Mouse (Mus musculus) neural tube, embryonic 12.5 days (tissue): ENCODE results near the gene Fcrl1. TPM values are rescaled to one million over a fixed set of nuclear protein-coding genes. Genes with fewer than 3 reads are reported as not detected.

Source experiments
- ATAC-seq: fragments of 200-750 bp; cut with Nextera tagmentation; 2 replicates; pipeline ENCODE4 v1.8.0; 2017; ENCODE audit warnings: low read depth, mild to moderate bottlenecking, moderate TSS enrichment, moderate library complexity; ENCODE audit not compliant: low FRiP score
- H3K27ac ChIP-seq: fragments of 300-500 bp; sonication (generic); 2 replicates; pipeline ENCODE4 v1.5.1; 2016
- H3K27me3 ChIP-seq: fragments of 300-500 bp; sonication (generic); replicated peaks from 2 replicates; pipeline ENCODE4 v1.6.1; 2016; ENCODE audit warnings: mild to moderate bottlenecking
- H3K36me3 ChIP-seq: fragments of 300-500 bp; sonication (generic); 2 replicates; pipeline ENCODE4 v1.6.1; 2016; ENCODE audit warnings: mild to moderate bottlenecking
- H3K4me1 ChIP-seq: fragments of 300-500 bp; sonication (generic); 2 replicates; pipeline ENCODE4 v1.6.1; 2016
- H3K4me2 ChIP-seq: fragments of 300-500 bp; sonication (generic); replicated peaks from 2 replicates; pipeline ENCODE4 v1.6.1; 2016; ENCODE audit warnings: mild to moderate bottlenecking
- H3K4me3 ChIP-seq: fragments of 300-500 bp; sonication (generic); 2 replicates; pipeline ENCODE4 v1.5.1; 2016
- H3K9ac ChIP-seq: fragments of 300-500 bp; sonication (generic); 2 replicates; pipeline ENCODE4 v1.6.1; 2016; ENCODE audit warnings: mild to moderate bottlenecking
- H3K9me3 ChIP-seq: fragments of 300-500 bp; sonication (generic); 2 replicates; pipeline ENCODE4 v1.6.1; 2016; ENCODE audit warnings: mild to moderate bottlenecking
- WGBS: fragments of 180-500 bp; shearing (Covaris S2); methylation state at CpG from one replicate; pipeline ENCODE4 v1.1.7; 2016; 5-methylcytosine and 5-hydroxymethylcytosine counted together
- polyA plus RNA-seq: library from polyadenylated mRNA; unstranded; fragments of >200 nt; fragmentation: Nextera tagmentation; extraction: Ambion mirVana; gene quantifications from 2 replicates; pipeline ENCODE4 v1.2.1, GENCODE M21; 2016

Gene Fcrl1
- polyA plus RNA-seq, 1 experiment from 2014 or later = 0.29 TPM

DNA sequence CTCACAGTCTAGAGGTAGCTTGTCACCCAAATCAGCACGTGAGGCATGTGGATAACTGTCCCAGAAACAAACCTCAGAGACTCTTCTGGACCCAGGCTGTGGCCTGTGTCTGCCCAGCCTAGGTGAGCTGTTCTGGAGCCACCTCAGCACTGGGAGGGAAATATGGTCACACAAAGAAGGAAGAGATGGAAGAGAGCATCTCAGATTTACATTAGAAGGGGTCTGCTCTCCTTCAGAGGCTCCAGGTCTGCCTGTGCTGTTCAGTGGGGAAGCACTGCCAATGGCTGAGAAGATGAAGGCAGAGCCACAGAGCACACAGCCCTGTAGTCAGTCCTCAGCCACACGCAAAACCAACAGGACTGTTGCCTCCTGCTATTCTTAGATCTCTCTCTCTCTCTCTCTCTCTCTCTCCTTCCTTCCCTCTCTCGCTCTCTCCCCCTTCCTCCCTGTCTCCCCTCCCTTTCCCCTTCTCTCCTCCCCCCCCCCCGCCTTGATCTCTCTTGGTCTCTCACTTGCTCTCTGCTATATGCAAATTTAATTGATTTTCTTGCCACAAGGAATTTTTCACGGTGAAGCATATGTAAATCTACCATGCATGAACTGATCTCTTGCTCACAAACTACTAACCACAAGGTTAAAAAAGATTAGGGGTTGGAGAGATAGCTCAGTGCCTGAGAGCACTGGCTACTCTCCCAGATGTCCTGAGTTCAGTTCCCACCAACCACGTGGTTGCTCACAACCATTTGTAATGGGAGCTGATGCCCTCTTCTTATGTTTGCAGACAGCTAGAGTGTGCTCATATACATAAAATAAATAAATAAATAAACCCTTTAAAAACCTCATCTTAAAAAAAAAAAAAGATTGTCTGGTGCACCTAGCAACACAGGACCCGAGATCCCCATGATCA lies 5.9 kb downstream of the Fcrl1 start:
- no peaks in the 10 kb centered on the region for H3K36me3 ChIP-seq
- H3K9ac ChIP-seq = no peak overlapping the region
- H3K9me3 ChIP-seq = no peaks in the 10 kb centered on the region
- no peak overlapping the region for H3K27ac ChIP-seq
- 68% methylated on average over 7 of the region's 7 CpGs for WGBS
- ATAC-seq = no peak
- no peaks in the 10 kb centered on the region for H3K4me1 ChIP-seq
- no peak overlapping the region for H3K4me3 ChIP-seq
- H3K27me3 ChIP-seq = no peaks in the 10 kb centered on the region
- no peak overlapping the region for H3K4me2 ChIP-seq

DNA sequence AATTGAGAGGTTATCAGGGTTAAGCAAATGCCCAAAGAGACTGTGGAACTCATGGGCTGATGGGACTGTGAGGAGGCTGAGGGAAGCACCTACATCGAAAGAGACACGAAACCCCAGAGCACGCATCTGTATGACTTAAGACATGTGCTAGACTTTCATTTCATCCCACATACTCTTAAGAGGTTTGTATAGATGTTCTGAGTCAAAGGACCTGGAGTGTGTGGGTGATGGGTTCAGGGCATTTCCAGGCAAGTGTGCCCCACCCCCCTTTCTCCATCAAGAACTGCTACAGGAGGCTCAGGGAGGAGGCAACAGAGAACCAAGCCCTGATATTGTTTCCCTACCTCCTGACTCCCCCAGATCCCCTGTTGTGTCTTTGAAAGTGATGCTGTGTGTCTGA lies 7.1 kb downstream of the Fcrl1 start:
- ATAC-seq = no peak
- Histone ChIP-seq H3K27me3 (no peaks in the 10 kb centered on the region), H3K27ac (no peak overlapping the region), H3K9ac (no peak overlapping the region), H3K4me2 (no peak overlapping the region), H3K4me1 (no peaks in the 10 kb centered on the region), H3K9me3 (no peaks in the 10 kb centered on the region), H3K36me3 (no peaks in the 10 kb centered on the region), H3K4me3 (no peak overlapping the region)
- WGBS = 92% methylated on average over 3 of the region's 3 CpGs

DNA sequence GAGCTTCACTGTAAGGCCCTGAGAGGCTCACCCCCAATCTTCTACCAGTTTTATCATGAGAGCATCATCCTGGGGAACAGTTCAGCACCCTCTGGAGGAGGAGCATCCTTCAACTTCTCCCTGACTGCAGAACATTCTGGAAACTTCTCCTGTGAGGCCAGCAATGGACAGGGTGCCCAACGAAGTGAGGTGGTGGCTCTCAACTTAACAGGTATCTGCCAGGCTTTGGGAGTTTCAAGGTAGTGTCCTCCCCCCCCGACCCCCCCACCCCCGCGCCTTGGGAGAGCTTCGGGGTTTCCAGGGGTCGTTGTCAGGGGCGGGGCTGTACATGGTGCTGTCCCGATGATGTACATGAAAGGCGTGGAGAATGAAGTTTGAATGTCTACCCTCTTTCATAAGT lies 8.9 kb downstream of the Fcrl1 start:
- H3K27ac ChIP-seq = no peak overlapping the region
- H3K9ac ChIP-seq = no peak overlapping the region
- no peaks in the 10 kb centered on the region for H3K36me3 ChIP-seq
- no peaks in the 10 kb centered on the region for H3K27me3 ChIP-seq
- 86% methylated on average over 9 of the region's 9 CpGs for WGBS
- no peak for ATAC-seq
- H3K4me2 ChIP-seq = no peak overlapping the region
- no peak overlapping the region for H3K4me3 ChIP-seq
- no peaks in the 10 kb centered on the region for H3K9me3 ChIP-seq
- H3K4me1 ChIP-seq = no peaks in the 10 kb centered on the region

DNA sequence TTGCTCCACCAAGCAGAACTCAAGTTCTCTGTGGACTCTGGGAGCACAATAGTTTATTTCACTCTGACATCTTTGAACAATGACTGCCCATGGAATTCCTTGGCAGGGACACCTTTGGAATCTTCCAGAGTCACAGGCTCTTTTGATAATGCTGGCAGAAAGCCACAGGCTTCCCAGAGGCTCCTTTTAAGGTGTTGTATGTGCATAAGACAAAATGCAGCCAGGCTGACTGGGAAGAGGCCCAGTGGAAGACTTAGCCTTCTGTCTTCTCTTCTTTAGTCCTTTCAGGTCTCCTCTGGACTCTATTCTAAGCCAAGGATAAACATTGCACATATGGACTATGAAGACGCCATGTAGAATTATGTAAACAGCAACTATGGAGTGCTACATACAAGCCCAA lies 14.7 kb downstream of the Fcrl1 start:
- no peaks in the 10 kb centered on the region for H3K4me1 ChIP-seq
- 93% methylated on average over 1 of the region's 1 CpGs for WGBS
- H3K9ac ChIP-seq = no peak overlapping the region
- no peaks in the 10 kb centered on the region for H3K27me3 ChIP-seq
- no peak overlapping the region for H3K4me2 ChIP-seq
- H3K27ac ChIP-seq = no peak overlapping the region
- H3K36me3 ChIP-seq = no peaks in the 10 kb centered on the region
- no peaks in the 10 kb centered on the region for H3K9me3 ChIP-seq
- ATAC-seq = no peak
- no peak overlapping the region for H3K4me3 ChIP-seq

DNA sequence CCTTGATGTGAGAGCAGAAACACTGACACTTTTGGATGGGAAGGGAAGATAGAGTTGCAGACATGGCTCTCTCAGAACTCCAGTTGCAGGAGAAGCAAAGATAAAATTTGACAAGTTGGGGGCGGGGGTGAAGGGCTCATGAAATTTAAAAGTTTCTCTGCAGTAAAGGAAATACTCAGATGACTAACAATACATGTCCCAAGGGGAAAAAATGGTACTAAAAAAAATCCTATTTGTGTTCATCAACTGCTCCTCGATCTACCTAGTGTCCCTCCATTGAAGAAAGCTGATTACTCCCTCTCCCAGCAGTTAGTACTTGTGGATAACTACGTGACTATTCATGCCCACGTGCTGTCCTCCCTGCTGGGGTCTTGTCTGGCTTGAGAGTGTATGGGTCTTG lies 22.6 kb downstream of the Fcrl1 start:
- Histone ChIP-seq H3K9me3 (no peaks in the 10 kb centered on the region), H3K4me2 (no peak overlapping the region), H3K4me3 (no peak overlapping the region), H3K4me1 (no peaks in the 10 kb centered on the region), H3K27me3 (no peaks in the 10 kb centered on the region), H3K9ac (no peak overlapping the region), H3K36me3 (no peaks in the 10 kb centered on the region), H3K27ac (no peak overlapping the region)
- no peak for ATAC-seq
- WGBS = 66% methylated on average over 4 of the region's 4 CpGs

DNA sequence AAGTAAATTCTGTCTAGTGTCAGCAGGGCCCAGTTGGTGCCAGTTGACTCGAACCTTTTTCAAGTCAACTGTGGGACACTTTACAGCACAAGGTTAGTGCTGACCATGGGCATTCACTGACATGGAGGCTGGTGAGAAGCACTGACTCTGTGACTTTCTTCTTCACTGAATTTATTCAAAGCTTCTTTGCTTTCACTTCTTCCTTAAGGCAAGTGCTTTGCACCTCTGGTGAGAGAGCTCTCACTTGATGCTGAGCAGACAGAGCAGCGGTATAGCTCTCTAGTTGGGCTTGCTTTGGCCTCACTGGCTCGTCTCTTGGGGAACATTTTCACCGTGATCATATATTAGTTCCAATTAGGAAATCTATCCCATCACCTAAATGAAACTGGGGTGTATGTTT lies 23.7 kb downstream of the Fcrl1 start:
- Histone ChIP-seq H3K4me3 (no peak overlapping the region), H3K4me1 (no peaks in the 10 kb centered on the region), H3K27ac (no peak overlapping the region), H3K9me3 (no peaks in the 10 kb centered on the region), H3K4me2 (no peak overlapping the region), H3K36me3 (no peaks in the 10 kb centered on the region), H3K27me3 (no peaks in the 10 kb centered on the region), H3K9ac (no peak overlapping the region)
- no peak for ATAC-seq
- 88% methylated on average over 4 of the region's 4 CpGs for WGBS

DNA sequence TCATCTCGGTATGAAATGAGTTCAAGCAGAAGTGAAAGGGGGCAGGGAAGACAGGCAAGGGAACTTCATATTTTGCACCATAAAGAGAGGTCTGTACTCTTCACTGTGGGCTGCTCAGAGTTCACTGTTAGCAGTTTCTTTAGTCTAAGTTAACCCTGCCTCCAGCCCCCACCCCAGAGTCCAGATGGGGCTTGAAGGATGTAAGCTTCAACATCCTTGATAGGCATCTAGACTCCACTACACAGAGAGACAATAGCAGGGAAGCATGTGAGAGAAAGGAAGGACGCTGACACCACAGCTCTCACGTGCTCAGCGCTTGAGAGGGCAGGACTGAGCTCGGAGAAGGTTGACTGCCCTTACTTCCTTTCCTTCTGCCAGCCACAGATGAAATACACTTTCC lies 25.1 kb downstream of the Fcrl1 start:
- Histone ChIP-seq H3K9me3 (no peaks in the 10 kb centered on the region), H3K9ac (no peak overlapping the region), H3K4me1 (no peaks in the 10 kb centered on the region), H3K36me3 (no peaks in the 10 kb centered on the region), H3K27ac (no peak overlapping the region), H3K27me3 (no peaks in the 10 kb centered on the region), H3K4me2 (no peak overlapping the region), H3K4me3 (no peak overlapping the region)
- 79% methylated on average over 5 of the region's 5 CpGs for WGBS
- no peak for ATAC-seq

DNA sequence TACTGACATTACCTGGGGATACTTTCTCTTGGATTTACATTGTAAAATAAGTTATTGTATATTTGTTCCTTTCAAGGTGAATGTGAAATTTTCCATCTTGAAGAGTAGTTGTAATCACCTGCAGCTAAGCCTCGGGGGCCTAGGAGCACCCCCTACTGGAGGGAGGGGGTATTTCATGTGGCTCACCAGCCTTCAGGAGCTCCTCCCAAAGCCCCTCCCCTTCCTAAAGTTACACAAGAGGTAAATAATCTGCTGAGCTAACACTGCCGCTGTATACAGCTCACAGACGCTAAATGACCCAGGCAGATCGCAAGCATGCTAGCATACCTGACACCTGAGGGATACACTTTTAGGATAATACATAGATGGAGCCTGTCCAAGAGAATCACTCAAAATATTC lies 32.0 kb downstream of the Fcrl1 start:
- H3K4me2 ChIP-seq = no peak overlapping the region
- no peaks in the 10 kb centered on the region for H3K4me1 ChIP-seq
- no peak for ATAC-seq
- H3K9ac ChIP-seq = no peak overlapping the region
- H3K36me3 ChIP-seq = no peaks in the 10 kb centered on the region
- WGBS = 28% methylated on average over 4 of the region's 4 CpGs
- H3K27ac ChIP-seq = no peak overlapping the region
- H3K9me3 ChIP-seq = no peaks in the 10 kb centered on the region
- H3K27me3 ChIP-seq = no peaks in the 10 kb centered on the region
- H3K4me3 ChIP-seq = no peak overlapping the region

DNA sequence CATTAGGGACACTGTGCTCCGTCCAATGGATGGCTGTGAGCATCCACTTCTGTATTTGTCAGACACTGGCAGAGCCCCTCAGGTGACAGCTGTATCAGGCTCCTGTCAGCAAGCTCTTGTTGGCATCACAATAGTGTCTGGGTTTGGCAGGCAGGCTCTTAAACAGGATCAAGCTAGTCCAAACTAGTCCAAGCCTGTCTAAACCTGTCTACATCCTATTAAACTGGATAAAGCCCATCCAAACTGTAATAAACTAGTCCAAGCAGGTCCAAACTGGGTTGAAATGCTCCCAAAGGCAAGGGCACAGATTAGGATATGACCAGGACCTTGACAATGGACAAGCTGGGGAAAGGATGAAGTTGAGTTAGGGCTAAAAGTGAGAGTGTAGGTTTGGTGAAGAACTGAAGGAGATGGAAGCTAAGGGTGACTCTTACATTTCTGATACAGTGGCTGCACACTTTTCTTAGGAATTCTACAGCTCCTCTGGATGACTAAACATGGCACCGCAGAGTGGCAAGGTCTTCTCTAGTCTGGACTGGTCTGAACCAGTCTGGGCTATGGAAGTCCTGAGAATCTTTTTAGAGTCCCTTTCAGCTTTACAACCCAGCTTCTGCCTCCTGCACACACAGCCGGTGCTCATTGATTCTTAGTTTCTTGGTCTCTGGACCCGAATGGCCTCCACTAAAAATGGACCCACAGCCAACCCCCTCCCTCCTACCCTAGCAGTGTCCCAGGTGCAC lies 33.2 kb downstream of the Fcrl1 start:
- Histone ChIP-seq H3K4me2 (no peak overlapping the region), H3K27ac (no peak overlapping the region), H3K9ac (no peak overlapping the region), H3K4me1 (no peaks in the 10 kb centered on the region), H3K27me3 (no peaks in the 10 kb centered on the region), H3K4me3 (no peak overlapping the region), H3K36me3 (no peaks in the 10 kb centered on the region), H3K9me3 (no peaks in the 10 kb centered on the region)
- WGBS = 85% methylated on average over 4 of the region's 4 CpGs
- ATAC-seq = no peak

DNA sequence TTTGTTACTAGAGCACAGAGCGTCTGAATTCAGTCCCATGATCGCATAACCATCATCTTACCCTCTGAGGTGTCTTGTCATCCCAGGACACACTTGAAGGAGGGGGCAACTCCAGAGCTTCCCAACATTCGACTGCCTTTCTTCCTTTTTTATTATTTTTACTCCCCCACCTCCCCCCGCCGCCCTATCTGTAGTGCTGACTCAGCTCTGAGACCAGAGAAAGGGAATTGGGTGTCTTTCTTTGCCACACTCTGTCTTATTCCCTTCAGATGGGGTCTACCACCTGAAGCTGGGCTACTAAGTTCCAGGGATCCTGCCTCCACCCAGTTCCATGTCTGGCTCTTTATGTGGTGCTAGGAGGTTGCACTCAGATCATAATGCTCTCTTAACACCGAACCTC lies 34.4 kb downstream of the Fcrl1 start:
- Histone ChIP-seq H3K4me3 (no peak overlapping the region), H3K36me3 (no peaks in the 10 kb centered on the region), H3K27me3 (no peaks in the 10 kb centered on the region), H3K27ac (no peak overlapping the region), H3K4me1 (no peaks in the 10 kb centered on the region), H3K4me2 (no peak overlapping the region; the same call in 1 of the 2 replicates), H3K9me3 (no peaks in the 10 kb centered on the region), H3K9ac (no peak overlapping the region)
- ATAC-seq = no peak
- 87% methylated on average over 6 of the region's 6 CpGs for WGBS

DNA sequence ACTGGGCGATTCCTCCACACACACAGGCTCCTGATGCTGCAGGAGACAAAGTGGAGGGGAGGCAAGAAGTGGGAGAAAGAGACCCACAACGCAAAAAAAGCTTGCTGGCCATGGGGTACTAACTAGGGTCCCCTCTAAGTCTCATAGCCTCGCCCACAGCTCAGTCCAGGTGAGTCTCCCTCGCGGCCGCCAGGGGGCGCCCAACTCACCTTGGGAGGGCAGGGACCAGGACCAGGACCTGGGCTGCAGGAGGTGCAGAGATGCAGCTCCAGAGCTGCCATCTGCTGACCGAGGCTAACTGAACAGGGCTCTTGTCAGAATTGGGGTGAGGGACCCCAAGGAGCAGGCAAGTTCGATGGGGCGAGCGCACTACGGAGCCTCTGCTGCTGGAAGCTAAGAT lies 35.0 kb downstream of the Fcrl1 start:
- H3K9me3 ChIP-seq = no peaks in the 10 kb centered on the region
- H3K4me2 ChIP-seq = peak overlapping the region; percentile 22
- no peak overlapping the region for H3K9ac ChIP-seq
- H3K27me3 ChIP-seq = no peaks in the 10 kb centered on the region
- ATAC-seq = no peak
- no peak overlapping the region for H3K4me3 ChIP-seq
- no peaks in the 10 kb centered on the region for H3K4me1 ChIP-seq
- 14% methylated on average over 12 of the region's 12 CpGs for WGBS
- H3K36me3 ChIP-seq = no peaks in the 10 kb centered on the region
- H3K27ac ChIP-seq = no peak overlapping the region

DNA sequence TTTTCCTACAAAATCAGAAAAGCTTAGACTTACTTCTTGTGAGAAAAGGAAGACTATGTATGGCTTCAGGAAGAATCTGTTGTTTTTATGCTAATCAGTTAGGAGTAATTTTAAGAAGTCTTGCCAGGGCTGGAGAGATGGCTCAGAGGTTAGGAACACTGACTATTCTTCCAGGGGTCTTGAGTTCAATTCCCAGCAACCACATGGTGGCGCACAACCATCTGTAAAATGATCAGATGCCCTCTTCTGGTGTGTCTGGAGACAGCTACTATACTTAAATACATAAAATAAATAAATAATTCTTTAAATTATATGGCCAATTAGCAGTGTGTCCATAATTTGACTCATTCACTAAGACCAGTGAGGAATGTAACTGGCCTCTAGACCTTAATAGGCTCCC lies 44.5 kb downstream of the Fcrl1 start:
- no peaks in the 10 kb centered on the region for H3K27me3 ChIP-seq
- no peaks in the 10 kb centered on the region for H3K9me3 ChIP-seq
- H3K27ac ChIP-seq = no peak overlapping the region
- no peak for ATAC-seq
- no peaks in the 10 kb centered on the region for H3K36me3 ChIP-seq
- 71% methylated on average over 1 of the region's 1 CpGs for WGBS
- no peaks in the 10 kb centered on the region for H3K4me1 ChIP-seq
- H3K4me2 ChIP-seq = no peak overlapping the region
- no peak overlapping the region for H3K4me3 ChIP-seq
- H3K9ac ChIP-seq = no peak overlapping the region
